Mouse (Mus musculus) lung, embryonic 16.5 days (tissue): ENCODE data around the gene Cd84. TPM values are rescaled to one million over a fixed set of nuclear protein-coding genes. Genes with fewer than 3 reads are reported as not detected.

Source experiments
- ATAC-seq: fragments of 200-750 bp; cut with Nextera tagmentation; 2 replicates; pipeline ENCODE4 v1.8.0; 2017; ENCODE audit warnings: low read depth, mild to moderate bottlenecking, moderate library complexity
- H3K27ac ChIP-seq: fragments of 300-500 bp; sonication (generic); 2 replicates; pipeline ENCODE4 v1.5.1; 2014; ENCODE audit warnings: mild to moderate bottlenecking, control low read depth, low read length
- H3K27me3 ChIP-seq: fragments of 300-500 bp; sonication (generic); 2 replicates; pipeline ENCODE4 v1.6.1; 2014; ENCODE audit warnings: low read depth, low read length, mixed read lengths; ENCODE audit not compliant: control insufficient read depth, insufficient read depth
- H3K36me3 ChIP-seq: fragments of 300-500 bp; sonication (generic); 2 replicates; pipeline ENCODE4 v1.6.1; 2014; ENCODE audit warnings: low read length; ENCODE audit not compliant: control insufficient read depth, insufficient read depth
- H3K4me1 ChIP-seq: fragments of 300-500 bp; sonication (generic); replicated peaks from 2 replicates; pipeline ENCODE4 v1.6.1; 2014; ENCODE audit warnings: low read length, mixed read lengths; ENCODE audit not compliant: control insufficient read depth, insufficient read depth
- H3K4me2 ChIP-seq: fragments of 300-500 bp; sonication (generic); 2 replicates; pipeline ENCODE4 v1.6.1; 2014; ENCODE audit warnings: low read depth, low read length, control low read depth
- H3K4me3 ChIP-seq: fragments of 300-500 bp; sonication (generic); 2 replicates; pipeline ENCODE4 v1.5.1; 2014; ENCODE audit warnings: mild to moderate bottlenecking, low read length, control low read depth
- H3K9ac ChIP-seq: fragments of 300-500 bp; sonication (generic); 2 replicates; pipeline ENCODE4 v1.6.1; 2014; ENCODE audit warnings: low read length, control low read depth
- H3K9me3 ChIP-seq: fragments of 300-500 bp; sonication (generic); 2 replicates; pipeline ENCODE4 v1.6.1; 2016; ENCODE audit warnings: low read length; ENCODE audit not compliant: control insufficient read depth
- WGBS: fragments of 180-500 bp; shearing (Covaris S2); extraction: QIAGEN DNeasy Blood & Tissue Kit; methylation state at CpG from one replicate; pipeline ENCODE4 v1.1.7; 2014; 5-methylcytosine and 5-hydroxymethylcytosine counted together
- polyA plus RNA-seq: library from polyadenylated mRNA; unstranded; fragments of >200 nt; fragmentation: Nextera tagmentation; extraction: Ambion mirVana; gene quantifications from 2 replicates; pipeline ENCODE4 v1.2.1, GENCODE M21; 2015

Cd84 gene
- polyA plus RNA-seq, 1 experiment from 2014 or later: 2.1 TPM

- no peak overlapping the region for H3K4me3 ChIP-seq
- H3K9ac ChIP-seq: no peak overlapping the region
- H3K9me3 ChIP-seq: no peaks in the 10 kb centered on the region
- WGBS: 50% methylated on average over 9 of the region's 9 CpGs
- no peak for ATAC-seq
- H3K4me1 ChIP-seq: no peaks in the 10 kb centered on the region
- no peak overlapping the region for H3K4me2 ChIP-seq
- H3K36me3 ChIP-seq: no peaks in the 10 kb centered on the region
- H3K27ac ChIP-seq: no peak overlapping the region
- no peaks in the 10 kb centered on the region for H3K27me3 ChIP-seq
These were observed 81.6 kb downstream of the Cd84 start for GRCm38 (mm10) chr1:171920989-171921621.

GRCm38 (mm10) chr1:171921641-171922040, 82.1 kb downstream of the Cd84 start:
- H3K27me3 ChIP-seq: no peaks in the 10 kb centered on the region
- H3K4me3 ChIP-seq: no peak overlapping the region
- no peak overlapping the region for H3K9ac ChIP-seq
- no peak overlapping the region for H3K4me2 ChIP-seq
- ATAC-seq: no peak
- H3K27ac ChIP-seq: no peak overlapping the region
- no peaks in the 10 kb centered on the region for H3K9me3 ChIP-seq
- H3K4me1 ChIP-seq: no peaks in the 10 kb centered on the region
- WGBS: 56% methylated on average over 2 of the region's 2 CpGs
- no peaks in the 10 kb centered on the region for H3K36me3 ChIP-seq

- Histone ChIP-seq H3K27me3 (no peaks in the 10 kb centered on the region), H3K9me3 (no peaks in the 10 kb centered on the region), H3K4me2 (no peak overlapping the region), H3K9ac (no peak overlapping the region), H3K4me3 (no peak overlapping the region), H3K27ac (no peak overlapping the region), H3K4me1 (no peaks in the 10 kb centered on the region), H3K36me3 (no peaks in the 10 kb centered on the region)
- ATAC-seq: no peak
- 84% methylated on average over 5 of the region's 5 CpGs for WGBS
These were observed 83.3 kb downstream of the Cd84 start for GRCm38 (mm10) chr1:171922844-171923243.

GRCm38 (mm10) chr1:171924900-171925299, 85.4 kb downstream of the Cd84 start:
- H3K36me3 ChIP-seq: no peaks in the 10 kb centered on the region
- WGBS: 68% methylated on average over 3 of the region's 3 CpGs
- no peak overlapping the region for H3K27ac ChIP-seq
- H3K4me1 ChIP-seq: no peaks in the 10 kb centered on the region
- no peak overlapping the region for H3K4me2 ChIP-seq
- H3K4me3 ChIP-seq: no peak overlapping the region
- H3K9ac ChIP-seq: no peak overlapping the region
- ATAC-seq: no peak
- no peaks in the 10 kb centered on the region for H3K9me3 ChIP-seq
- H3K27me3 ChIP-seq: no peaks in the 10 kb centered on the region

- Histone ChIP-seq H3K4me2 (no peak overlapping the region), H3K9ac (no peak overlapping the region), H3K4me3 (no peak overlapping the region), H3K9me3 (no peaks in the 10 kb centered on the region), H3K36me3 (no peaks in the 10 kb centered on the region), H3K27me3 (no peaks in the 10 kb centered on the region), H3K27ac (no peak overlapping the region), H3K4me1 (no peaks in the 10 kb centered on the region)
- 25% methylated on average over 3 of the region's 3 CpGs for WGBS
- ATAC-seq: no peak
These were observed 94.4 kb downstream of the Cd84 start for GRCm38 (mm10) chr1:171933851-171934250.

GRCm38 (mm10) chr1:171938952-171939948, 99.8 kb downstream of the Cd84 start:
- Histone ChIP-seq H3K4me2 (no peak overlapping the region), H3K4me1 (no peaks in the 10 kb centered on the region), H3K4me3 (no peak overlapping the region), H3K27me3 (no peaks in the 10 kb centered on the region), H3K9ac (no peak overlapping the region), H3K27ac (no peak overlapping the region), H3K9me3 (no peaks in the 10 kb centered on the region), H3K36me3 (no peaks in the 10 kb centered on the region)
- WGBS: 63% methylated on average over 14 of the region's 14 CpGs
- no peak for ATAC-seq

Other genes starting within 250 kb of the Cd84 start
- gene Ly9, start 232.3 kb upstream of the Cd84 start, polyA plus RNA-seq: 0.49 and 0.85 TPM in 2 replicates
- 0.28 and 0.63 TPM in 2 replicates for gene Slamf7, start 186.7 kb upstream of the Cd84 start, polyA plus RNA-seq
- 4.7 and 6.7 TPM in 2 replicates for gene Cd48, start 157.7 kb upstream of the Cd84 start, polyA plus RNA-seq
- gene Slamf1, start 72.6 kb upstream of the Cd84 start, polyA plus RNA-seq: 0.52 and 0.53 TPM in 2 replicates
- gene Gm10521, start 56.0 kb downstream of the Cd84 start, polyA plus RNA-seq: 0.08 TPM in 1 of 2 replicates, not detected in the other
- gene Slamf6, start 77.8 kb downstream of the Cd84 start, polyA plus RNA-seq: 0.85 and 4.5 TPM in 2 replicates
- gene Vangl2, start 188.7 kb downstream of the Cd84 start, polyA plus RNA-seq: 10.8 and 12.2 TPM in 2 replicates
- not detected in 2 replicates for gene Nhlh1, start 217.9 kb downstream of the Cd84 start, polyA plus RNA-seq
- 242 and 253 TPM in 2 replicates for gene Copa, start 242.8 kb downstream of the Cd84 start, polyA plus RNA-seq
- gene Ncstn, start 243.1 kb downstream of the Cd84 start, polyA plus RNA-seq: 146 TPM in 2 replicates